Mouse (Mus musculus): ENCODE measurements around the gene Cdipt.

DNA sequence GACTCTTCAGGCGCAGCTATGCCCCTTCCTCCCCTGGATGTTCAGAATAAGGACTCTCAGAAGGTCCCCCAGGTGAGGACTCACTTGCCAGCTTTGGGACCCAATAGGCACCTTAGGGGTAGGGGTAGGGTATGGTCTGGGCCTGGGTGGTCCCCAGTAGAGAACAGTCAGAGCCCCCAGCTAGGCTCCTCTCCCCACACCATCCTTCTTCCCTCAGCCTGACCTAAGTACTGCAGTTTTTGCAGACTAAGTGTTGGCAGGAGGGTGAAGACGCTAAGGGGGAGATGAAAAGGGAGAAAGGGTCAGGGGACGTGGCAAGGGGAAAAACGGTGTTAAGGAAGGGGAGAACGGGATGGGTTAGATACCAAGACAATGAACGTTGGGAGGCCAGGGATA is 42.2 kb downstream of the Cdipt start:
- TF ChIP-seq POLR2A (IDR thresholded peaks at IDR 0.05; ENCODE audit: low read depth, low read length): no peak
- TF ChIP-seq CTCF (IDR thresholded peaks at IDR 0.05; ENCODE audit: borderline replicate concordance, insufficient read depth, low read length): no peak
